Comparison of ENCODE assay signal across 8 mouse cellular contexts in the genomic region with DNA sequence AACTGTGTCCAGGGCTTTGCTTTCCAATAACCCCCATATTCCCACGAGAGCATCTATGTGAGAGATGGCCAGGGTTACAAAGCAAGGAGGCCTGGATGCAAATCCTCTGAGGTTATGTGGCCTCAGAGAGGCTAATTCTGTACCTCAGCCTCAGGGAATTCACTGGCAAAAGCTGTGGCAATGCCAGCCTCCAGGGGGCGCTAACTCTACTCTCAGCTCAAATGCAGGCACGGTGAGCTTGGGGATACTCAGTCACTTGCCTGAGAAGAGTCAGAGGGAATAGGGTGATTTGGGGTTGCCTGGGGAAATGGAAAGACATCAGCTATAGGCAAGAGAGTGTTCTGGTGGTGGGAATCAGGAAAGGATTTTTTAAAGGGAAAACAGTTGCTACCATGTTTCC. TPM values are rescaled to one million over a fixed set of nuclear protein-coding genes. Genes with fewer than 3 reads are reported as not detected.
DNase-seq lines count a peak whose midpoint lies in the region; ATAC-seq and TF ChIP-seq lines count a peak whose summit lies in the region.

No protein-coding gene starts in this region.

- H3K4me3 ChIP-seq in forebrain, embryonic 11.5 days (ENCODE audit: low read depth, low read length) = no peak overlapping the region
- no peak overlapping the region for H3K4me3 ChIP-seq in forebrain, embryonic 16.5 days (replicated peaks; ENCODE audit: low read length)
- H3K4me3 ChIP-seq in embryonic facial prominence, embryonic 11.5 days (ENCODE audit: low read depth, low read length) = no peak overlapping the region
- no peak overlapping the region for H3K4me3 ChIP-seq in spleen, adult 2 months (ENCODE audit: extremely low read depth, insufficient read depth, insufficient read length)

- peak; percentile 53; the same call in 1 of the 2 replicates for TF ChIP-seq CTCF in spleen, adult 2 months (IDR thresholded peaks at IDR 0.05; ENCODE audit: extremely low read depth, insufficient read depth, insufficient read length, insufficient replicate concordance)

- DNase-seq in forebrain, embryonic 11.5 days (ENCODE audit: low spot score) = peak; percentile 83
- DNase-seq in 416B (ENCODE audit: low read depth) = peak; percentile 48
- peak; percentile 79 for DNase-seq in adrenal gland, postnatal 25 days
- DNase-seq in embryonic facial prominence, embryonic 11.5 days (ENCODE audit: low spot score) = peak; percentile 43
- DNase-seq in kidney, postnatal 4 days = peak; percentile 68 to 69
- peak; percentile 62 for DNase-seq in lung, postnatal 10 days
- peak in 1 of 2 experiments; percentile 37 for DNase-seq in spleen, adult 2 months (ENCODE audit: low read depth in 1 of 2, low spot score in 2 of 2)

- H3K27ac ChIP-seq in forebrain, embryonic 11.5 days (ENCODE audit: low read depth, low read length) = no peak overlapping the region
- H3K27ac ChIP-seq in forebrain, embryonic 16.5 days (ENCODE audit: low read length) = no peak overlapping the region
- H3K27ac ChIP-seq in embryonic facial prominence, embryonic 11.5 days (replicated peaks; ENCODE audit: low read depth, low read length) = no peak overlapping the region
- H3K27ac ChIP-seq in spleen, adult 2 months (ENCODE audit: insufficient read depth, low read length) = no peak overlapping the region

- TF ChIP-seq POLR2A in spleen, adult 2 months (IDR thresholded peaks at IDR 0.05; ENCODE audit: low read depth, low read length) = no peak

- no peaks in the 10 kb centered on the region for H3K27me3 ChIP-seq in forebrain, embryonic 11.5 days (ENCODE audit: control insufficient read depth, insufficient read depth, low read length)
- no peaks in the 10 kb centered on the region for H3K27me3 ChIP-seq in forebrain, embryonic 16.5 days (replicated peaks; ENCODE audit: control insufficient read depth, insufficient read depth, low read length)
- no peaks in the 10 kb centered on the region for H3K27me3 ChIP-seq in embryonic facial prominence, embryonic 11.5 days (ENCODE audit: control insufficient read depth, insufficient read depth, low read length)
- no peaks in the 10 kb centered on the region for H3K27me3 ChIP-seq in spleen, adult 2 months (ENCODE audit: control insufficient read depth, insufficient read depth, low read length)

- WGBS in forebrain, embryonic 11.5 days = 47% methylated on average over 3 of the region's 3 CpGs
- 50% methylated on average over 3 of the region's 3 CpGs for WGBS in forebrain, embryonic 16.5 days
- WGBS in embryonic facial prominence, embryonic 11.5 days = 55% methylated on average over 3 of the region's 3 CpGs
- 47% methylated on average over 3 of the region's 3 CpGs for WGBS in spleen, adult 2 months

- H3K4me1 ChIP-seq in forebrain, embryonic 11.5 days (replicated peaks; ENCODE audit: control insufficient read depth, insufficient read depth, low read length) = no peaks in the 10 kb centered on the region
- no peaks in the 10 kb centered on the region for H3K4me1 ChIP-seq in forebrain, embryonic 16.5 days (replicated peaks; ENCODE audit: control insufficient read depth, insufficient read depth, low read length)
- no peaks in the 10 kb centered on the region for H3K4me1 ChIP-seq in embryonic facial prominence, embryonic 11.5 days (ENCODE audit: control insufficient read depth, insufficient read depth, low read length)
- no peaks in the 10 kb centered on the region for H3K4me1 ChIP-seq in spleen, adult 2 months (ENCODE audit: control insufficient read depth, insufficient read depth, insufficient read length)

- H3K9ac ChIP-seq in forebrain, embryonic 11.5 days (ENCODE audit: low read length) = no peak overlapping the region
- H3K9ac ChIP-seq in forebrain, embryonic 16.5 days (replicated peaks; ENCODE audit: low read depth, low read length) = no peak overlapping the region
- H3K9ac ChIP-seq in embryonic facial prominence, embryonic 11.5 days (replicated peaks; ENCODE audit: low read length) = no peak overlapping the region

- peaks cover 20% of the 10 kb centered on the region for H3K36me3 ChIP-seq in forebrain, embryonic 11.5 days (ENCODE audit: control insufficient read depth, insufficient read depth, low read length)
- H3K36me3 ChIP-seq in forebrain, embryonic 16.5 days (ENCODE audit: control insufficient read depth, insufficient read depth) = peaks cover 22% of the 10 kb centered on the region
- no peaks in the 10 kb centered on the region for H3K36me3 ChIP-seq in embryonic facial prominence, embryonic 11.5 days (replicated peaks; ENCODE audit: control insufficient read depth, insufficient read depth, low read depth, low read length)
- no peaks in the 10 kb centered on the region for H3K36me3 ChIP-seq in spleen, adult 2 months (ENCODE audit: control insufficient read depth, insufficient read depth, low read length)

- H3K9me3 ChIP-seq in forebrain, embryonic 11.5 days (ENCODE audit: control insufficient read depth, low read length) = no peaks in the 10 kb centered on the region
- H3K9me3 ChIP-seq in forebrain, embryonic 16.5 days (ENCODE audit: control insufficient read depth, low read length) = no peaks in the 10 kb centered on the region
- H3K9me3 ChIP-seq in embryonic facial prominence, embryonic 11.5 days (replicated peaks; ENCODE audit: control insufficient read depth, low read length) = no peaks in the 10 kb centered on the region

- H3K4me2 ChIP-seq in forebrain, embryonic 11.5 days (ENCODE audit: low read depth, low read length, severe bottlenecking) = no peak overlapping the region
- no peak overlapping the region for H3K4me2 ChIP-seq in forebrain, embryonic 16.5 days (ENCODE audit: low read length)
- H3K4me2 ChIP-seq in embryonic facial prominence, embryonic 11.5 days (ENCODE audit: low read depth, low read length) = no peak overlapping the region

- ATAC-seq in forebrain, embryonic 11.5 days (replicated peaks; ENCODE audit: low FRiP score) = no peak
- no peak for ATAC-seq in forebrain, embryonic 16.5 days
- ATAC-seq in embryonic facial prominence, embryonic 11.5 days (replicated peaks; ENCODE audit: insufficient number of reproducible peaks, low FRiP score, low TSS enrichment, low read depth) = no peak

RNA-seq across cellular contexts. Expression of gene Phf21b, which starts 52.2 kb away (rescaled TPM):
- 26.6 and 32.2 TPM in 2 replicates for polyA plus RNA-seq in forebrain, embryonic 11.5 days (2014; fragmentation: Nextera tagmentation; extraction: Ambion mirVana)
- polyA plus RNA-seq in forebrain, embryonic 16.5 days (2015; fragmentation: Nextera tagmentation; extraction: Ambion mirVana) = 9.7 and 10.2 TPM in 2 replicates
- total RNA-seq in adrenal gland, postnatal 25 days (2021) = 3.2 and 3.6 TPM in 2 replicates
- polyA plus RNA-seq in embryonic facial prominence, embryonic 11.5 days (2014; fragmentation: Nextera tagmentation; extraction: Ambion mirVana) = 4.4 and 4.8 TPM in 2 replicates
- polyA plus RNA-seq in spleen, adult 2 months (2012; rRNA removed) = 2.1 TPM in 2 replicates
